Mouse (Mus musculus) adrenal gland, postnatal 0 days (tissue): ENCODE measurements around the gene Mfsd1. TPM values are rescaled to one million over a fixed set of nuclear protein-coding genes. Genes with fewer than 3 reads are reported as not detected.

Source experiments
- polyA plus RNA-seq: library from polyadenylated mRNA; unstranded; fragments of >200 nt; fragmentation: Nextera tagmentation; extraction: Ambion mirVana; gene quantifications from 2 replicates; pipeline ENCODE4 v1.2.1, GENCODE M21; 2015

Gene Mfsd1
- 36.0 and 57.5 TPM in 2 replicates for polyA plus RNA-seq

DNA sequence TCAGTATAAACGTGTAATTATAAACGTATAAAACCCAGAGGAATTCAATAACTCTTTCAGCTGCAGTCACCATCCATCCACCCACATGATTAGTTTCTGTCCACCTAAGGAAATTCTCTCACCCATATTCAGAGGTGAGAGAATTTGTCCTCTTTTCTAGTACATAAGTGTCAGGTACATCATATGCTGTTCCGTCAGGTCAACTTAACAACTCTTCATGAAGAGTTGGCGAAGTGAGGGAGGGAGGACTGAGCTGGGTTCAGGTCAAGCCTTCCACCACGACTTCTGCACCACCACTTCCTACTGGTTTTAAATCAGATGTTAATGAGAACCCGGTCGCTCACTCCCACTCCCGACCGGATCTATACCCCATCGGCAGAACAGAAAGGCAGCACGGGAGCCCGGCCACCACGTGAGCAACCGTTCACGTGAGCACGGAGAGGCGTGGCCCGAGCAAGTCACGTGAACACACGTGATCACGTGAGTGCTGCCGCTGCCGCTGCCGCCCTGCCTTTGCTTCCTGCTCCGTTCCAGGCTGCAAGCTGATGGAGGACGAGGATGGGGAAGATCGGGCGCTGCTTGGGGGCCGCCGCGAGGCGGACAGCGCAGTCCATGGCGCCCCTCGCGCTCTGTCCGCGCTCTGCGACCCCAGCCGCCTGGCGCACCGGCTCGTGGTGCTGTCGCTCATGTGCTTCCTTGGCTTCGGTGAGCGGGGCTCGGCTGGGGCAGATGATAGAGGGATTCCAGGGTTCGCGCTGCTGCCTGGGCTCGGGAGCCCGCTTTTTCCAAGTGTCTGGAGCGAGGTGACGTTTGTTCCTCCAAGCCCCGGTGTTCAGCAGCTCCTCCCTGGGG, at the start of gene Mfsd1:
Gene Mfsd1, plus strand, starts transcription at position 469 of the 852 bp plus-strand sequence.

Other genes with a start within 250 kb of the Mfsd1 start
- gene Mlf1, start 208.6 kb upstream of the Mfsd1 start, polyA plus RNA-seq = 25.3 and 37.3 TPM in 2 replicates
- not detected in 2 replicates for gene Gm17402, start 207.6 kb upstream of the Mfsd1 start, polyA plus RNA-seq
- gene Gfm1, start 152.6 kb upstream of the Mfsd1 start, polyA plus RNA-seq = 22.9 and 41.7 TPM in 2 replicates
- gene Lxn, start 118.8 kb upstream of the Mfsd1 start, polyA plus RNA-seq = 76.3 and 76.9 TPM in 2 replicates
- 3.0 TPM in 2 replicates for gene Rarres1, start 67.2 kb upstream of the Mfsd1 start, polyA plus RNA-seq